Comparison of ENCODE assay signal across 19 mouse cellular contexts in the genomic region with DNA sequence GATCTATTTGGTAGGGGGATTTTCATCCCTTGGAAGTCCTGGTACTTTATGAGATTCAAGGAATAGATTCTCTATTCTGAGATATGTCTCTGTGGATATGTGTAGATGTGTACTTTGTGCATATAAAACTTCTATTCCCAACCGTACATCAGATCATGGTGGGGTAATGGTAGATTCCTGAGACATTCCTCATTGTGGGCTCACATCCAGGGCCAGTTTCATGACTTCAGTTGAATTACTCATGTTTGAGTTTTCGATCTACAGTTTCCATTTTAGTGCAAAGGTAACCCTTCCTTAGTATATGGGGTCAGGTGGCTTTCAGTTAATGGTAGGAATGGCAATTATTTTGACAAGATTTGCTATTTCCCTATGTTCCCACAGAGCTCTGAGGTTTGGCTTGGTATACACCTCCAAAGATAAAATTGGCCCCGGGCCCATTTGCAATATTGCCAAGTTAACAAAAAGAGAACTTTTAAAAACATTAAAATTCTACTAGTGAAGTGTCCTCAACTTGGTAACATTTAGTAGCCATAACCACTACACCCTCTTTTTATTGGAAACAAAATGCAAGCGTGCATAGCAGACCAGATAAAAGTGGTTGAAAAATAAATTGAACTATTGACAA. TPM values are rescaled to one million over a fixed set of nuclear protein-coding genes. Genes with fewer than 3 reads are reported as not detected.
DNase-seq lines count a peak whose midpoint lies in the region; ATAC-seq lines count a peak whose summit lies in the region.
"Had no signal": no experiment of that assay in that cellular context is flagged by ENCODE, and none has a peak within 500 bp of the region (broad histone marks: within the 10 kb centered on the region; RNA-seq: fewer than 3 reads in every experiment).

No protein-coding gene starts in this region.

- H3K9me3 ChIP-seq in embryonic facial prominence, embryonic 14.5 days (ENCODE audit: control insufficient read depth, low read length): no peaks in the 10 kb centered on the region
- no peaks in the 10 kb centered on the region for H3K9me3 ChIP-seq in embryonic facial prominence, embryonic 10.5 days
- H3K9me3 ChIP-seq: forebrain, embryonic 12.5 days; heart, embryonic 13.5 days; hindbrain, embryonic 13.5 days had no signal

- peak; percentile 58 for DNase-seq in adrenal gland, postnatal 10 days
- DNase-seq in adrenal gland, postnatal 4 days (ENCODE audit: low spot score in 2 of 2): no peak
- peak; percentile 27 for DNase-seq in embryonic facial prominence, embryonic 14.5 days (ENCODE audit: low spot score)
- DNase-seq in embryonic facial prominence, embryonic 10.5 days (ENCODE audit: low spot score): no peak
- peak; percentile 19 for DNase-seq in kidney, postnatal 10 days
- DNase-seq in kidney, adult 18-20 months: no peak
- peak; percentile 18 for DNase-seq in fibroblast of lung, adult 2 months (ENCODE audit: low read depth)
- DNase-seq in right cerebral cortex, postnatal 36 days (ENCODE audit: low spot score in 2 of 2): no peak
- DNase-seq: cerebellum, adult 18-20 months; cerebellum, adult 9-11 months; forebrain, postnatal 0 days; gastrocnemius, postnatal 14 days; kidney, adult 9 months had no signal

- H3K27ac ChIP-seq in embryonic facial prominence, embryonic 14.5 days (replicated peaks; ENCODE audit: low read depth, low read length): no peak overlapping the region
- H3K27ac ChIP-seq in embryonic facial prominence, embryonic 10.5 days (replicated peaks): no peak overlapping the region
- H3K27ac ChIP-seq: forebrain, embryonic 12.5 days; heart, embryonic 13.5 days; hindbrain, embryonic 13.5 days; hindbrain, postnatal 0 days had no signal

- no peak overlapping the region for H3K4me3 ChIP-seq in embryonic facial prominence, embryonic 14.5 days (ENCODE audit: low read depth, low read length)
- no peak overlapping the region for H3K4me3 ChIP-seq in embryonic facial prominence, embryonic 10.5 days
- H3K4me3 ChIP-seq: forebrain, embryonic 12.5 days; heart, embryonic 13.5 days; hindbrain, embryonic 13.5 days had no signal

- no peak overlapping the region for H3K4me2 ChIP-seq in embryonic facial prominence, embryonic 14.5 days (ENCODE audit: low read depth, low read length)
- H3K4me2 ChIP-seq: forebrain, embryonic 12.5 days; heart, embryonic 13.5 days; hindbrain, embryonic 13.5 days had no signal

- ATAC-seq in embryonic facial prominence, embryonic 14.5 days (ENCODE audit: low read depth): no peak
- ATAC-seq: forebrain, postnatal 0 days; hindbrain, postnatal 0 days had no signal

- H3K4me1 ChIP-seq in embryonic facial prominence, embryonic 14.5 days (ENCODE audit: control insufficient read depth, insufficient read depth, low read length): no peaks in the 10 kb centered on the region
- H3K4me1 ChIP-seq in embryonic facial prominence, embryonic 10.5 days: no peaks in the 10 kb centered on the region
- H3K4me1 ChIP-seq: forebrain, embryonic 12.5 days; heart, embryonic 13.5 days; hindbrain, embryonic 13.5 days had no signal

- no peaks in the 10 kb centered on the region for H3K36me3 ChIP-seq in embryonic facial prominence, embryonic 14.5 days (ENCODE audit: control insufficient read depth, insufficient read depth, low read length)
- no peaks in the 10 kb centered on the region for H3K36me3 ChIP-seq in embryonic facial prominence, embryonic 10.5 days (replicated peaks)
- H3K36me3 ChIP-seq: forebrain, embryonic 12.5 days; heart, embryonic 13.5 days; hindbrain, embryonic 13.5 days had no signal

- H3K9ac ChIP-seq in embryonic facial prominence, embryonic 14.5 days (ENCODE audit: low read depth, low read length): no peak overlapping the region
- H3K9ac ChIP-seq: forebrain, embryonic 12.5 days; forebrain, postnatal 0 days; heart, embryonic 13.5 days; hindbrain, embryonic 13.5 days had no signal

- no peaks in the 10 kb centered on the region for H3K27me3 ChIP-seq in embryonic facial prominence, embryonic 14.5 days (replicated peaks; ENCODE audit: control insufficient read depth, insufficient read depth, low read length)
- no peaks in the 10 kb centered on the region for H3K27me3 ChIP-seq in embryonic facial prominence, embryonic 10.5 days (replicated peaks; ENCODE audit: low read depth, poor library complexity, severe bottlenecking)
- H3K27me3 ChIP-seq: forebrain, embryonic 12.5 days; heart, embryonic 13.5 days; hindbrain, embryonic 13.5 days had no signal

- WGBS in embryonic facial prominence, embryonic 14.5 days: 79% methylated on average over 4 of the region's 4 CpGs
- WGBS in embryonic facial prominence, embryonic 10.5 days: 91% methylated on average over 4 of the region's 4 CpGs

RNA-seq across cellular contexts. Expression of gene Cabcoco1, which starts 45.8 kb away (rescaled TPM):
- total RNA-seq in adrenal gland, postnatal 10 days (2021): 1 to 10 TPM; 6.8 to 7.0 TPM
- 1 to 10 TPM; 5.2 to 6.7 TPM for total RNA-seq in adrenal gland, postnatal 4 days (2021)
- 3.5 and 4.4 TPM in 2 replicates for polyA plus RNA-seq in embryonic facial prominence, embryonic 14.5 days (2014; fragmentation: Nextera tagmentation; extraction: Ambion mirVana)
- polyA plus RNA-seq in embryonic facial prominence, embryonic 10.5 days (2016; fragmentation: Nextera tagmentation; extraction: Ambion mirVana): 0.20 TPM in 1 of 2 replicates, not detected in the other
- total RNA-seq: MEL had no signal
- polyA plus RNA-seq: C2C12 had no signal

Comparison
In these comparisons a context has a peak if more than half of its experiments do, and no peak if none do; other contexts are left out.
1. DNase-seq: peak in adrenal gland, postnatal 10 days (single experiment), embryonic facial prominence, embryonic 14.5 days (single experiment), kidney, postnatal 10 days (single experiment) and fibroblast of lung, adult 2 months (single experiment); none in adrenal gland, postnatal 4 days (0 of 2), embryonic facial prominence, embryonic 10.5 days (single experiment), kidney, adult 18-20 months (single experiment) and right cerebral cortex, postnatal 36 days (0 of 2).